Mouse (Mus musculus) cerebellum, adult (tissue): ENCODE data around the gene Cst7.
A peak's percentile ranks its signal among the peaks of the same experiment; 100 is the strongest.
"Not testable (repeated sequence)": the region's sequence is repeated elsewhere in the genome, so short reads cannot be mapped to it uniquely, and the experiment has no call there.

Experiments
- ATAC-seq: cut with Nextera tagmentation; 2 replicates; pipeline ENCODE4 v1.9.2; 2017; ENCODE audit warnings: mild to moderate bottlenecking, moderate library complexity, mixed read lengths; ENCODE audit not compliant: insufficient number of reproducible peaks, low FRiP score, low TSS enrichment

Cst7 gene

GRCm38 (mm10) chr2:150569847-150570590 lies at the start of gene Cst7:
TSS of gene Cst7 (plus strand) at chr2:150570415.
- no peak for ATAC-seq

GRCm38 (mm10) chr2:150525703-150526207 lies 44.5 kb upstream of the Cst7 start:
- ATAC-seq, result no peak

DNA sequence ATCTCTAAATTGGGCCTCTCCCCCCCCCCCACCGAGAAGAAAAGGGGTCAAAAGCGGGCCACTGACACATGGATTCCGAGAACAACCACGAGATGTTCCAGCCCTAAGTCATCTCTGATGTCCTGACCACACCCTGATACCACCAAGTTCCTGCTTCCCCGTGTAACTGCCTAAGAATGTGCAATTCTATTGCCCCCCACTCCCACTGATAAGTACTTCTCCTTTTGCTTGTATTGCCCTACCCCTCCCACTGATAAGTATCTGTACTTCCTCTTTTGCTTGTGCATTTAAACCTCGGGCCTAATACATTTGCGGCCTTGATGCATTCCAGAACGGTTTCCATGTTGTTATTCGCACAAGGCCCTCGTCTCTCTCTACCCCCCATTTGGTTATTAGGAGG lies 20.6 kb upstream of the Cst7 start:
- not testable (repeated sequence) for ATAC-seq

DNA sequence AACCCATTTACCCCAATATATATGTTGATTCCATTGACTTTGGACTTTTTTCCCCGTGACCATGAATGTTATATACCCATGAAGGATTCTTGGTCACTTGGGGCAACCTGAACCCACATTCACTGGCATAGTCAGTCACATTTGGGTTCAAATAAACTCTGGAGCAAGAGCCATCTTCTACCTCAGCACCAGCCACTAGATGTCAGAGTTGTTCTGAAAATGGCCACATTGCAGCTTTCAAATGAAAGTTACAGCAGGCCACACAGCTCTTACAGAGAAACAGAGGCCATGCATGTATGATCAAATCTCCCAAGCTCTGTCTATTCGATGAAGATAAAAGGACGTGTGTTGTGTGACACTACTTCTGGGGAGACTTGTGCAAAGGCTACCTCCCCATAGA lies 11.6 kb upstream of the Cst7 start:
- ATAC-seq, result no peak

DNA sequence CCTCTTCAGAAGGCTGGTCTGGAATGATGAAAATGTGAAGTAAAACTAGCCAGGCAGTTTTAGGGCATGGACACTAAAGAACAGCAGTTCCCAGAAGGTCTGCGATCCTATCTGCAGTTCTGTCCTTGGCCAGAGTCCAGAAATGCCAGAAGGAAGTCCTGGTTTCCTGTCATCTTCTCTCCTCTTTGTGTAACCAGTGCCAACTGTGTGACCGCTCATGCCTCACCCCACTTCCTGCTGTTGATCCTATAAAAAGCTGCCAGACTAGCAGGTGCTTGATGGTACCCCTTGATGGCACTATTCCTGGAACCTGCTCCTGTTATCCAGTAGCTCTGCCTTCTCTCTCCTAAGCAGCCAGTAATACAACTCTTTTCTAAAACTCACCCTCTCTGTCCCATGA lies 3.2 kb upstream of the Cst7 start:
- peak; percentile 68 for ATAC-seq

GRCm38 (mm10) chr2:150570761-150571160 lies 546 bp downstream of the Cst7 start:
- ATAC-seq, result no peak

DNA sequence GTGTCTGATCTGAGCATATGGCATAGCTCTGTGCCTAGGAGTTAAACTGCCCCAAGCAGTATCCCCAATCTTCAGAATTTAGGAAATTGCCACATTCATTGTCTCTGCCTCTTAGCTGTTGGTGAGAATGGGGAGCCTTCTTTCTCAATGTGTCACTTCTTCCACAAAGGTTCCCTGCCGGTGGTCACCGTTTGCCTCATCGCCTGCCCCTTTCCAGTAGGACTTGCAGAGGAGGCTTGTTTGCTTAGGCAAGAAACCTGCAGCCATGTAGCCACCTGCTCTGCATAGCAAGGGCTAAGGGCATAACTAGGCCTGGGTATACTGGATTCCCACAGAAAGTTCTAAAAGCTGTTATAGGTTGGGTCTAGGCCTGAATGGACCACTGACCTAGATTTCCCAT lies 2.2 kb downstream of the Cst7 start:
- ATAC-seq, result no peak

DNA sequence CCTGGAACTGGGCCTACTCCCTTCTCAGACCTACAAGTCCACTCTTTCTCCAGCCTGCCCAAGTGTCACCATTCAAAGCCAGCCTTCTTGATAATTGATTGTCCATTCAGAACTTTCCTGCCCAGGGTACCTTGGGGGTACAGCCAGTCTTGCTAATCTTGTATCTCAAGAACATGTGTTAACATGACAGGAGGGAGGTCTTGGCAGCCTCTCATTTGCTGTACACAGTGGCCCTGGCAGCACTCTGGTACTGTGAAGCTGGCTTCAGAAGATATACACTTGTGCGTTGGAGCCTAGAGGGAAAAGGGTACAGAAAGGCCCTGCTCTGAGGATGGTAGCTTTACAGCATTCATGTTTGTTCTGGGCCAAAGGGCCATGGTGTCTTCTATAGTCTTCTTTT lies 6.0 kb downstream of the Cst7 start:
- ATAC-seq, result no peak

DNA sequence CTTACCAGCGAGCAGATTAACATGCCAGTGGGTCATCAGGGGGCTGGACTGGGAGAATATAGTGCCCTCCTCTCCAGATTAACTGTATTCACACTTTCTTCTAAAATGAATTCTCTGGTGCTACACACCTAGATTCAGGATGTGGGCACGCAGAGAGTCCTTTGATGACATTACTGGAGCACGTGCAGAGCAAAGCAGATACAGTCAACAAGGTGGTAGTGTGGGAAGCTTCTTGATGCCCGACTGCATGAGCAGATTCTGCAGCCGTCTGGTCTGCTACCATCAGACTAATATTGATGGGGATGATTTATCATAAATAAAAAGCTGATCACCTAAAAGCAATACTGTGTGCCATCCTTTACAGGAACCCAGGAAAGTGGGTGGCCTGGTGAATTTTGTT lies 8.4 kb downstream of the Cst7 start:
- ATAC-seq, result no peak

DNA sequence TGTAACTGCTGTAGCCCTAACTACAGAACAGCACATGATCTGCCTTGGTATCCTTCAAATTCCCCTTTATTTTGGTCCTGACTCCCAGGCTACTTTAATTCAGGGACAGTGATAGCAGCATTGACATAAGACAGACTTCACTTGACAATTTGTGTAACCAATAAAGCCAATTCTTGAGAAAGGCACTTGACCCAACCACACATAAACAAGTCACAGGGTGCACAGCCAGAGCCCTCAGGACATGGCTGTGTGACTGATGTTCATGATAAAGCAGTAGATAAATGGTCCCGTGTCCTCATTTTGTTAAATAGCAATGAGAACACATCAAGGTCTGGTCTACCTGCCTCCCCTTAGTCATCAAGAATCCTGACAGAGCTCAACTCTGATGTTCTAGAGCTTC lies 9.4 kb downstream of the Cst7 start:
- ATAC-seq, result no peak

DNA sequence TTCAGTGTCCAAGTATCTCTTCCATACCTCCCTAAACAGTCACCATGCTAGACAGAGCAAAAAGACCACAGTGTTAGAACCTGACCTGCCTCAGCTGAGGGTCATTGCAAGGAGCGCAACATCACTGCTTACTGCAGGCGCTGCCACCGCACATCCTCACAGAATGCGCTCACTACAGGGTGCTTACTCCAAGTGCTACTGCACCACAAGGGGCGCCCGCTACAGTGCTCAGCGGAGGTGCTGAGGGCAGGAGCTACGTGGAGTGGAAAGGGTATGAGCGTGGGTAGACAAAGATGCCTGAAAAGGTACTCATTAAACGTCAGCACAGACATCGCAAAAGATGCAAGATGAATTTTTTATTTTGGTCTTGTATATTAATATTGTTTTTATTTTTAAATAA lies 18.9 kb downstream of the Cst7 start:
- ATAC-seq, result no peak

GRCm38 (mm10) chr2:150595411-150596190 lies 25.4 kb downstream of the Cst7 start:
- no peak for ATAC-seq

DNA sequence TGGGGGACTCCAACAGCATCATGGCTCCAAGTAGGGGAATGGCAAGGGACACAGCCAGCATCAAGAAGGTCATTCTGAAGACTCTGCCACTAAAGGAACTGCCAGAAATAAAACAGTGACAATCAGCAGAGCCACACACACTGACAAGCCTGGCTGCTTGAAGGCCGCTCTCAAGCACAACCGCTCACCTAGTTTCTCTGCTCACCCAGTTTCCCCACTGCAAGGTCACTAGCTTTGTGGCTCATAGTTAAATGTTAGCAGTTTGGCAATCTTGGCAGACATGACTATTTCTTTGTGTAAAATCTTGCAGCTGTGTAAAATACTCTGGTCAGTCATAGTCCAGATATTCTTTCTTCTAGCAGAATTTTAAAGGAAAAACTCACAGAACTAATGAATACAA lies 30.0 kb downstream of the Cst7 start:
- no peak for ATAC-seq

DNA sequence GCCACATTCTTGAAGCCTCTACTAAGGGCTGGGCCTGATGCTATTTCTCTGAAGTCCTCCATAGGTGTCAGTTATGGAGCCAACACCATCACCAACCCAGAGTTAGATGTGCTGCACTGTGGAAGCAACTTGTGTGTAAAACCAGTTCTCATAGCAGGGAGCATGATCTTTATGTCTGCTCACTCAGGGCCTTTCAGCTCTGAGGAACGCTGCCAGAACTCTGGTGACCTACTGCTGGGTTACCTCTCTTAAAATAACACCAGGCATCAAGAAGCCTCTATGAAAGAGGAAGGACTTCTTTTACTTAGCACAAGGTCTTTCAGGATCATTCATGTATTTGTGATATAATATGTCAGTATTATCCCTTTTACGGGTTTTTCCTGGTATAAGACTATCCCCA lies 32.0 kb downstream of the Cst7 start:
- no peak for ATAC-seq

- no peak for ATAC-seq
Measured at GRCm38 (mm10) chr2:150604802-150605201, 34.6 kb downstream of the Cst7 start.

- no peak for ATAC-seq
Measured at GRCm38 (mm10) chr2:150607086-150607485, 36.9 kb downstream of the Cst7 start.

- peak; percentile 87 for ATAC-seq
Measured at GRCm38 (mm10) chr2:150608087-150608799, 38.0 kb downstream of the Cst7 start, which contains the start of gene Apmap. TSS of gene Apmap (minus strand) at chr2:150608567.

DNA sequence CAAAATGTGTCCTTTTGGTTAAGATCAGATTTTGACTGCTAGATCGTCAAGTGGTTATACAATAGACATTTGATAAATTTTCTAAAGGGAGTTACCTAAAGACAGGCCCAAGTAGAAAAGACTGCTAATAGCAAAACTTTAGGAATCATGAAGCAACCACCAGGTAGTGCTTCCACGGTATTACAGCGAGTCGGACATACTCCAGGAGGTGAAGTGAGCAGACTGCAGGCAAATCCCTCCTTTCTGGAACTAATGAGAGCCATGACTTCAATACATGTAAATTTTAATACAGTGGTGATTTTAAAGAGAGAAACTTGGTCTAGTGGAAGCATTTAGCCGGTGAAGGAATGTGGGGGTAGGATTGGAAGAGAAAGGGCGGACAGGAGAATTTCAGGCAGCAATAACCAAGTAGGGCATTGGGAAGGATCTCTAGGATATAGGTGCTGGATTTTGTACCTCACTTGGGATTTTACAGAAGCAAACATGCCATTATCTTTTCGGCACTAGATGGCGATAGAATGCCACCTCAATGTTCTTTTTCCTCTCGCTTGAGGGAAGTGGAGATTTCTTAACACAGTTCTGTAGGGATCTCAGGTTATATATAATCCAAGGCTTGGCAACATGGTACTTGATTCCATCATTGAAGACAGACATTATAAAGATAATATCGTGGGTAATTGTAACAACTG lies 38.8 kb downstream of the Cst7 start:
- ATAC-seq, result peak; percentile 71

- ATAC-seq, result no peak
Measured at GRCm38 (mm10) chr2:150610097-150610496, 39.9 kb downstream of the Cst7 start.

DNA sequence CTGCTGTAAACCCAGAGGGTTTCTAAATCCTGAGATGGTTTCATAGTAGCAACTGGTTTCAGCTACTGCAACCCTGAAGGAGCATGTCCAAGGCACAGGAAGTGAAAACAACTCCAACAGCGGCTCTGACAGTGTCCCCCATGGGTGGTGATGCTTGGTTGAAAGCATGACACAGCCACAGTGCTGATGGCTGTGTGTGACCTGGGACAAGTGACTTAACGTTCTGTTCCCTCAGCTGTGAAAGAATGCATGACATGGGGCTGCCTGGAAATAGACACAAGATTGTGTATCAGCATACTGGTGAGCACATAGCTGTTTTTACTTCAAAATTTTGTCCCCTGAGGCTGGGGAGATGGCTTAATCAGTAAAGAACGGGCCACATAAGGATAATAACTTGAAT lies 51.5 kb downstream of the Cst7 start:
- ATAC-seq, result no peak
